Mouse (Mus musculus): Measurements from ENCODE around the gene 1700034J05Rik. TPM values are rescaled to one million over a fixed set of nuclear protein-coding genes. Genes with fewer than 3 reads are reported as not detected.

1700034J05Rik gene
- polyA plus RNA-seq, 1 experiment from 2014 or later = 0.15 TPM

GRCm38 (mm10) chr6:146908801-146909200, 45.4 kb downstream of the 1700034J05Rik start:
- H3K4me3 ChIP-seq (ENCODE audit: low read depth, low read length) = no peak overlapping the region
- no peaks in the 10 kb centered on the region for H3K9me3 ChIP-seq (ENCODE audit: control insufficient read depth, low read length)
- H3K27me3 ChIP-seq (ENCODE audit: control insufficient read depth, insufficient read depth, low read length) = no peaks in the 10 kb centered on the region
- ATAC-seq (ENCODE audit: insufficient read depth, low FRiP score, low TSS enrichment) (no peak), DNase-seq (ENCODE audit: low spot score) (no peak)
- no peak overlapping the region for H3K27ac ChIP-seq (ENCODE audit: low read depth, low read length)
- H3K36me3 ChIP-seq (ENCODE audit: control insufficient read depth, insufficient read depth, low read length) = no peaks in the 10 kb centered on the region
- H3K9ac ChIP-seq (ENCODE audit: low read length) = no peak overlapping the region
- WGBS = 86% methylated on average over 2 of the region's 2 CpGs
- H3K4me2 ChIP-seq (ENCODE audit: low read depth) = no peak overlapping the region
- H3K4me1 ChIP-seq (ENCODE audit: control insufficient read depth, insufficient read depth, low read length) = no peaks in the 10 kb centered on the region

DNA sequence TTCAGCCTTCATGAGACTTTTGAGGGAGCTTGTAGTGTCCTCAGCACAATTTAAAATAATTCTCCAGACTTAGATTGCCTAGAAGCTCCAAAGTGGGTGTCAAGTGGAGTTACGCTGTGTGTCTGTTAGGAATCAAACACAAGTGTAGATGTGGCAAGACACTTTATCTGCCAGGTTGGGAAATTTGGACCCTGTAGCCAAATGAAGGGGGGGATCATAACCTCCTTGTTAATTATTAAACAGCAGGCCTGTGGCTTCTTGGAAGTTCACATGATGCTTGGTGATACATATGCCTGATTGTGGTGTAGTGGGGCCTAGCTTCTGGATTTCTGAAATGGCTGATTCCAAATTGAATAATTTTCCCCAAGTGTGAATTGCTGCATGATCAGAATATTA, 46.4 kb downstream of the 1700034J05Rik start:
- no peaks in the 10 kb centered on the region for H3K9me3 ChIP-seq (ENCODE audit: control insufficient read depth, low read length)
- H3K4me3 ChIP-seq (ENCODE audit: low read depth, low read length) = no peak overlapping the region
- no peaks in the 10 kb centered on the region for H3K36me3 ChIP-seq (ENCODE audit: control insufficient read depth, insufficient read depth, low read length)
- no peak overlapping the region for H3K9ac ChIP-seq (ENCODE audit: low read length)
- no peak overlapping the region for H3K4me2 ChIP-seq (ENCODE audit: low read depth)
- ATAC-seq (ENCODE audit: insufficient read depth, low FRiP score, low TSS enrichment) = no peak
- no peak for DNase-seq (ENCODE audit: low spot score)
- 95% methylated on average over 1 of the region's 1 CpGs for WGBS
- H3K27me3 ChIP-seq (ENCODE audit: control insufficient read depth, insufficient read depth, low read length) = no peaks in the 10 kb centered on the region
- no peak overlapping the region for H3K27ac ChIP-seq (ENCODE audit: low read depth, low read length)
- H3K4me1 ChIP-seq (ENCODE audit: control insufficient read depth, insufficient read depth, low read length) = no peaks in the 10 kb centered on the region

DNA sequence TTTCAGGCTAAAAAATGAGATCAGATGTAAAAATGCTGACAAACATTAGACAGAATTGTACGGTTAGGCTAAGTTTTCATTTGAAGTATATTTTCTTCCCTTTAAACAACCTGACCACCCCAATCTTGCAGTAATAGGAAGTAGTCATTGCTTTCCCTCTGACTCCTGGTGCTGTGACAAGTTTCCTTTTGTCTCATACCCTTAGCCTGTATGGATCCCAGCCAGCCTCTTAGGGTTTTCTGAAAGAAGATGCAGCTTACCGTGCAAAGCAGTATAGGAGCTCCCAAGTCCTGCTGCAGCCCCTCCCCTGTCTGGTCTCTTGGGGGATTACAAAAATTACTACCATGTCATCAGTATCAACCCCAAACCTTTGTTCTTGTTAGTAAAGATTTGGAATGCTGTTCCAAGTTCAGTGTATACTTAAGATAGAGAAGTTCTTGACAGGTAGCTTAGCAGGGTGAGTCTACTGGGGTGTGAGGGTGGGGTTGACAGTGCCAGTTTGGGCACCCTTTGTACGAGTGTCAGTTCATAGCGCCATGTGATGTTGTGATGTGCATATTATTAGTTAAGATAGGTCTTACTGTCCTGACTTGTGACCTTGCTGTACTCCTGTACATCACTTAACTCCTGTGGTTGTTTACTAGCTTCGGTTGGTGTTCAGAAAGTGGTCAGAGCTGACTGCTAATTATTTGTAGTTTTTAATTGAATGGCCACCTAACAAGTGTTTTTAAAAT, 47.0 kb downstream of the 1700034J05Rik start:
- Histone ChIP-seq H3K9ac (ENCODE audit: low read length) (no peak overlapping the region), H3K27ac (ENCODE audit: low read depth, low read length) (no peak overlapping the region), H3K27me3 (ENCODE audit: control insufficient read depth, insufficient read depth, low read length) (no peaks in the 10 kb centered on the region), H3K4me1 (ENCODE audit: control insufficient read depth, insufficient read depth, low read length) (no peaks in the 10 kb centered on the region), H3K4me3 (ENCODE audit: low read depth, low read length) (no peak overlapping the region), H3K9me3 (ENCODE audit: control insufficient read depth, low read length) (no peaks in the 10 kb centered on the region), H3K4me2 (ENCODE audit: low read depth) (no peak overlapping the region), H3K36me3 (ENCODE audit: control insufficient read depth, insufficient read depth, low read length) (no peaks in the 10 kb centered on the region)
- ATAC-seq (ENCODE audit: insufficient read depth, low FRiP score, low TSS enrichment) (no peak), DNase-seq (ENCODE audit: low spot score) (no peak)
- 83% methylated on average over 5 of the region's 5 CpGs for WGBS

- Histone ChIP-seq H3K4me1 (ENCODE audit: control insufficient read depth, insufficient read depth, low read length) (no peaks in the 10 kb centered on the region), H3K9me3 (ENCODE audit: control insufficient read depth, low read length) (no peaks in the 10 kb centered on the region), H3K4me3 (ENCODE audit: low read depth, low read length) (no peak overlapping the region), H3K9ac (ENCODE audit: low read length) (no peak overlapping the region), H3K4me2 (ENCODE audit: low read depth) (no peak overlapping the region), H3K36me3 (ENCODE audit: control insufficient read depth, insufficient read depth, low read length) (no peaks in the 10 kb centered on the region), H3K27me3 (ENCODE audit: control insufficient read depth, insufficient read depth, low read length) (no peaks in the 10 kb centered on the region), H3K27ac (ENCODE audit: low read depth, low read length) (no peak overlapping the region)
- DNase-seq (ENCODE audit: low spot score) (no peak), ATAC-seq (ENCODE audit: insufficient read depth, low FRiP score, low TSS enrichment) (no peak)
- 82% methylated on average over 3 of the region's 3 CpGs for WGBS
Observed at GRCm38 (mm10) chr6:146906000-146906786, 48.0 kb downstream of the 1700034J05Rik start.

- Histone ChIP-seq H3K27me3 (ENCODE audit: control insufficient read depth, insufficient read depth, low read length) (no peaks in the 10 kb centered on the region), H3K4me1 (ENCODE audit: control insufficient read depth, insufficient read depth, low read length) (no peaks in the 10 kb centered on the region), H3K4me3 (ENCODE audit: low read depth, low read length) (no peak overlapping the region), H3K36me3 (ENCODE audit: control insufficient read depth, insufficient read depth, low read length) (no peaks in the 10 kb centered on the region), H3K9me3 (ENCODE audit: control insufficient read depth, low read length) (no peaks in the 10 kb centered on the region), H3K9ac (ENCODE audit: low read length) (no peak overlapping the region), H3K27ac (ENCODE audit: low read depth, low read length) (no peak overlapping the region), H3K4me2 (ENCODE audit: low read depth) (no peak overlapping the region)
- DNase-seq (ENCODE audit: low spot score) = no peak
- ATAC-seq (ENCODE audit: insufficient read depth, low FRiP score, low TSS enrichment) = no peak
- WGBS = 90% methylated on average over 3 of the region's 3 CpGs
Observed at GRCm38 (mm10) chr6:146904707-146905106, 49.5 kb downstream of the 1700034J05Rik start.

DNA sequence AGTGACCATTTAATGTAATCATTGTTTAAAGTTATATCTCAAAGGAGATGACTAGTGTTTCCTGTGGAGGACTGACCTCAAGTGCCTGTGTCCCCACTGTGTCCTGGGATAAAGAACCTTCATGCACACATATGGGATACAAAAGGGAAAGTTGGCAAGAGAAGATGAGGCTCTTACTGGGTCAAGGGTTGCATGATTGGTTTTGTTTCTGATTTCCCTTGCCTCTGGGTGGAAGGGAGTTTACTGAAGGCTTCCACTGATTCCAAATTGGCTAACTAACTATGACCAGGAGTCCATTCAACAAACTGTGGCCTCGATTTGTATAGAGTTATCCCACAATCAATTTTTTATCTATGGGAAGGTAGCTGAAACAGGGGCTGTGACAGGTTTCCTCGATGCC, 50.6 kb downstream of the 1700034J05Rik start:
- no peak for ATAC-seq (ENCODE audit: insufficient read depth, low FRiP score, low TSS enrichment)
- Histone ChIP-seq H3K4me1 (ENCODE audit: control insufficient read depth, insufficient read depth, low read length) (no peaks in the 10 kb centered on the region), H3K27me3 (ENCODE audit: control insufficient read depth, insufficient read depth, low read length) (no peaks in the 10 kb centered on the region), H3K36me3 (ENCODE audit: control insufficient read depth, insufficient read depth, low read length) (no peaks in the 10 kb centered on the region), H3K4me3 (ENCODE audit: low read depth, low read length) (no peak overlapping the region), H3K9me3 (ENCODE audit: control insufficient read depth, low read length) (no peaks in the 10 kb centered on the region), H3K9ac (ENCODE audit: low read length) (no peak overlapping the region), H3K4me2 (ENCODE audit: low read depth) (no peak overlapping the region), H3K27ac (ENCODE audit: low read depth, low read length) (no peak overlapping the region)
- WGBS = 92% methylated on average over 2 of the region's 2 CpGs
- DNase-seq (ENCODE audit: low spot score) = no peak

GRCm38 (mm10) chr6:146901929-146902328, 52.3 kb downstream of the 1700034J05Rik start:
- 95% methylated on average over 4 of the region's 4 CpGs for whole genome bisulfite sequencing
- H3K4me2 ChIP-seq (ENCODE audit: low read depth) = no peak overlapping the region
- no peak overlapping the region for H3K4me3 ChIP-seq (ENCODE audit: low read depth, low read length)
- no peaks in the 10 kb centered on the region for H3K36me3 ChIP-seq (ENCODE audit: control insufficient read depth, insufficient read depth, low read length)
- H3K9me3 ChIP-seq (ENCODE audit: control insufficient read depth, low read length) = no peaks in the 10 kb centered on the region
- no peak for ATAC-seq (ENCODE audit: insufficient read depth, low FRiP score, low TSS enrichment)
- no peak overlapping the region for H3K27ac ChIP-seq (ENCODE audit: low read depth, low read length)
- H3K9ac ChIP-seq (ENCODE audit: low read length) = no peak overlapping the region
- H3K4me1 ChIP-seq (ENCODE audit: control insufficient read depth, insufficient read depth, low read length) = no peaks in the 10 kb centered on the region
- no peak for DNase-seq (ENCODE audit: low spot score)
- no peaks in the 10 kb centered on the region for H3K27me3 ChIP-seq (ENCODE audit: control insufficient read depth, insufficient read depth, low read length)

All from neural tube, embryonic 11.5 days (tissue).